Mouse (Mus musculus) heart, postnatal 10 days (tissue): Measurements from ENCODE around the gene 9130213A22Rik. TPM values are rescaled to one million over a fixed set of nuclear protein-coding genes. Genes with fewer than 3 reads are reported as not detected.

Experiments used
- DNase-seq, 2 experiments: peaks; one replicate each; pipeline ENCODE4 v3.0.0; 2021
- intact Hi-C: fragments of 180-260 bp; cut with DNase I; formaldehyde crosslinking; loops from one replicate; pipeline ENCODE4 v1.15.1; 2025
- total RNA-seq, 2 experiments: library from RNA; stranded (reverse); gene quantifications; 2 replicates each; pipeline ENCODE4 v1.2.3; 2021

9130213A22Rik gene
- total RNA-seq, 2 experiments from 2014 or later = 0.42 to 0.60 TPM

- DNase-seq = no peak
- intact Hi-C loops = no loop called here
These were observed 13.1 kb downstream of the 9130213A22Rik start for GRCm38 (mm10) chr11:69109032-69109900.

- intact Hi-C loops = no loop called here
- DNase-seq = no peak
These were observed 14.2 kb downstream of the 9130213A22Rik start for GRCm38 (mm10) chr11:69108223-69108622.

GRCm38 (mm10) chr11:69107676-69108075 is 14.7 kb downstream of the 9130213A22Rik start:
- intact Hi-C loops = no loop called here

GRCm38 (mm10) chr11:69106842-69107241 is 15.5 kb downstream of the 9130213A22Rik start:
- DNase-seq = no peak
- intact Hi-C loops = no loop called here

More at GRCm38 (mm10) chr11:69107676-69108075, 14.7 kb downstream of the 9130213A22Rik start:
- no peak for DNase-seq

GRCm38 (mm10) chr11:69106299-69106698 is 16.1 kb downstream of the 9130213A22Rik start:
- no peak for DNase-seq

GRCm38 (mm10) chr11:69105796-69106195 is 16.6 kb downstream of the 9130213A22Rik start:
- intact Hi-C loops = no loop called here
- no peak for DNase-seq

More at GRCm38 (mm10) chr11:69106299-69106698, 16.1 kb downstream of the 9130213A22Rik start:
- intact Hi-C loops = no loop called here

GRCm38 (mm10) chr11:69105227-69105626 is 17.2 kb downstream of the 9130213A22Rik start:
- no peak for DNase-seq
- intact Hi-C loops = no loop called here

- intact Hi-C loops = no loop called here
- DNase-seq = no peak
These were observed 17.9 kb downstream of the 9130213A22Rik start for GRCm38 (mm10) chr11:69104487-69104886.

GRCm38 (mm10) chr11:69103531-69104435 is 18.6 kb downstream of the 9130213A22Rik start:
- no peak for DNase-seq

GRCm38 (mm10) chr11:69103121-69103520 is 19.3 kb downstream of the 9130213A22Rik start:
- intact Hi-C loops = no loop called here
- DNase-seq = no peak

More at GRCm38 (mm10) chr11:69103531-69104435, 18.6 kb downstream of the 9130213A22Rik start:
- intact Hi-C loops = no loop called here

GRCm38 (mm10) chr11:69102403-69102725 is 20.0 kb downstream of the 9130213A22Rik start:
- intact Hi-C loops = no loop called here
- DNase-seq = no peak

GRCm38 (mm10) chr11:69101604-69102402 is 20.6 kb downstream of the 9130213A22Rik start:
- intact Hi-C loops = loop anchor here (2.0 kb wide), 1 partner anchor 13 kb away; no protein-coding TSS in a partner anchor
- DNase-seq = no peak

- intact Hi-C loops = loop anchor here (2.0 kb wide), 1 partner anchor 14 kb away; no protein-coding TSS in a partner anchor
- DNase-seq = no peak
These were observed 21.6 kb downstream of the 9130213A22Rik start for GRCm38 (mm10) chr11:69100639-69101360.

GRCm38 (mm10) chr11:69099915-69100345 is 22.5 kb downstream of the 9130213A22Rik start:
- intact Hi-C loops = loop anchor here (2.0 to 10.0 kb wide), 2 partner anchors 15 to 315 kb away; partner anchors contain the start of gene Kdm6b
- peak; percentile 96 to 97 for DNase-seq

- intact Hi-C loops = loop anchor here (10.0 kb wide), 1 partner anchor 315 kb away; the partner anchor contains the start of gene Kdm6b
- DNase-seq = peak; percentile 92 to 95
These were observed 23.0 kb downstream of the 9130213A22Rik start for GRCm38 (mm10) chr11:69099177-69099914.

- intact Hi-C loops = loop anchor here (10.0 kb wide), 1 partner anchor 316 kb away; the partner anchor contains the start of gene Kdm6b
- DNase-seq = peak; percentile 98
These were observed 23.7 kb downstream of the 9130213A22Rik start for GRCm38 (mm10) chr11:69098762-69099091.

GRCm38 (mm10) chr11:69098039-69098761 is 24.2 kb downstream of the 9130213A22Rik start:
- intact Hi-C loops = loop anchor here (10.0 kb wide), 1 partner anchor 317 kb away; the partner anchor contains the start of gene Kdm6b
- peak in 1 of 2 experiments; percentile 48 for DNase-seq
